Mouse (Mus musculus): ENCODE measurements around the gene Glis3. TPM values are rescaled to one million over a fixed set of nuclear protein-coding genes. Genes with fewer than 3 reads are reported as not detected.

The Glis3 gene
- polyA plus RNA-seq, 1 experiment from 2014 or later, result 0.27 TPM

GRCm38 (mm10) chr19:28281405-28281804 lies 398.5 kb downstream of the Glis3 start:
- no peaks in the 10 kb centered on the region for H3K36me3 ChIP-seq (ENCODE audit: control insufficient read depth, insufficient read depth)
- H3K27ac ChIP-seq (ENCODE audit: low read length), result no peak overlapping the region
- ATAC-seq (ENCODE audit: low read depth), result no peak
- H3K4me1 ChIP-seq (ENCODE audit: control insufficient read depth, low read depth, low read length), result no peaks in the 10 kb centered on the region
- no peak overlapping the region for H3K9ac ChIP-seq (ENCODE audit: low read depth, low read length)
- no peak overlapping the region for H3K4me3 ChIP-seq (ENCODE audit: low read depth, low read length)
- H3K27me3 ChIP-seq (ENCODE audit: control insufficient read depth, insufficient read depth, low read depth, low read length), result no peaks in the 10 kb centered on the region
- H3K4me2 ChIP-seq (ENCODE audit: low read depth, low read length), result no peak overlapping the region
- WGBS (ENCODE audit: insufficient replicate concordance), result 61% methylated on average over 4 of the region's 4 CpGs
- no peaks in the 10 kb centered on the region for H3K9me3 ChIP-seq (replicated peaks; ENCODE audit: control insufficient read depth, low read length)

GRCm38 (mm10) chr19:28277104-28277503 lies 402.8 kb downstream of the Glis3 start:
- no peak overlapping the region for H3K9ac ChIP-seq (ENCODE audit: low read depth, low read length)
- no peaks in the 10 kb centered on the region for H3K9me3 ChIP-seq (replicated peaks; ENCODE audit: control insufficient read depth, low read length)
- no peaks in the 10 kb centered on the region for H3K27me3 ChIP-seq (ENCODE audit: control insufficient read depth, insufficient read depth, low read depth, low read length)
- no peak overlapping the region for H3K27ac ChIP-seq (ENCODE audit: low read length)
- 64% methylated on average over 2 of the region's 2 CpGs for WGBS (ENCODE audit: insufficient replicate concordance)
- H3K4me1 ChIP-seq (ENCODE audit: control insufficient read depth, low read depth, low read length), result no peaks in the 10 kb centered on the region
- no peaks in the 10 kb centered on the region for H3K36me3 ChIP-seq (ENCODE audit: control insufficient read depth, insufficient read depth)
- ATAC-seq (ENCODE audit: low read depth), result no peak
- H3K4me2 ChIP-seq (ENCODE audit: low read depth, low read length), result no peak overlapping the region
- H3K4me3 ChIP-seq (ENCODE audit: low read depth, low read length), result no peak overlapping the region

GRCm38 (mm10) chr19:28274501-28274900 lies 405.4 kb downstream of the Glis3 start:
- no peak overlapping the region for H3K4me2 ChIP-seq (ENCODE audit: low read depth, low read length)
- H3K27me3 ChIP-seq (ENCODE audit: control insufficient read depth, insufficient read depth, low read depth, low read length), result no peaks in the 10 kb centered on the region
- WGBS (ENCODE audit: insufficient replicate concordance), result 46% methylated on average over 2 of the region's 2 CpGs
- H3K27ac ChIP-seq (ENCODE audit: low read length), result no peak overlapping the region
- H3K9me3 ChIP-seq (replicated peaks; ENCODE audit: control insufficient read depth, low read length), result no peaks in the 10 kb centered on the region
- no peak overlapping the region for H3K4me3 ChIP-seq (ENCODE audit: low read depth, low read length)
- H3K4me1 ChIP-seq (ENCODE audit: control insufficient read depth, low read depth, low read length), result no peaks in the 10 kb centered on the region
- no peak overlapping the region for H3K9ac ChIP-seq (ENCODE audit: low read depth, low read length)
- no peaks in the 10 kb centered on the region for H3K36me3 ChIP-seq (ENCODE audit: control insufficient read depth, insufficient read depth)
- ATAC-seq (ENCODE audit: low read depth), result no peak

GRCm38 (mm10) chr19:28273946-28274345 lies 405.9 kb downstream of the Glis3 start:
- Histone ChIP-seq H3K36me3 (ENCODE audit: control insufficient read depth, insufficient read depth) (no peaks in the 10 kb centered on the region), H3K4me1 (ENCODE audit: control insufficient read depth, low read depth, low read length) (no peaks in the 10 kb centered on the region), H3K27ac (ENCODE audit: low read length) (no peak overlapping the region), H3K4me2 (ENCODE audit: low read depth, low read length) (no peak overlapping the region), H3K9ac (ENCODE audit: low read depth, low read length) (no peak overlapping the region), H3K4me3 (ENCODE audit: low read depth, low read length) (no peak overlapping the region), H3K27me3 (ENCODE audit: control insufficient read depth, insufficient read depth, low read depth, low read length) (no peaks in the 10 kb centered on the region), H3K9me3 (replicated peaks; ENCODE audit: control insufficient read depth, low read length) (no peaks in the 10 kb centered on the region)
- 65% methylated on average over 4 of the region's 4 CpGs for WGBS (ENCODE audit: insufficient replicate concordance)
- ATAC-seq (ENCODE audit: low read depth), result no peak

GRCm38 (mm10) chr19:28266850-28267249 lies 413.0 kb downstream of the Glis3 start:
- H3K4me1 ChIP-seq (ENCODE audit: control insufficient read depth, low read depth, low read length), result no peaks in the 10 kb centered on the region
- no peak for ATAC-seq (ENCODE audit: low read depth)
- H3K36me3 ChIP-seq (ENCODE audit: control insufficient read depth, insufficient read depth), result no peaks in the 10 kb centered on the region
- no peak overlapping the region for H3K4me3 ChIP-seq (ENCODE audit: low read depth, low read length)
- H3K27me3 ChIP-seq (ENCODE audit: control insufficient read depth, insufficient read depth, low read depth, low read length), result no peaks in the 10 kb centered on the region
- no peak overlapping the region for H3K4me2 ChIP-seq (ENCODE audit: low read depth, low read length)
- no peak overlapping the region for H3K9ac ChIP-seq (ENCODE audit: low read depth, low read length)
- no peak overlapping the region for H3K27ac ChIP-seq (ENCODE audit: low read length)
- 68% methylated on average over 8 of the region's 8 CpGs for WGBS (ENCODE audit: insufficient replicate concordance)
- no peaks in the 10 kb centered on the region for H3K9me3 ChIP-seq (replicated peaks; ENCODE audit: control insufficient read depth, low read length)

GRCm38 (mm10) chr19:28265776-28266175 lies 414.1 kb downstream of the Glis3 start:
- H3K4me1 ChIP-seq (ENCODE audit: control insufficient read depth, low read depth, low read length), result no peaks in the 10 kb centered on the region
- whole genome bisulfite sequencing (ENCODE audit: insufficient replicate concordance), result 59% methylated on average over 2 of the region's 2 CpGs
- H3K27me3 ChIP-seq (ENCODE audit: control insufficient read depth, insufficient read depth, low read depth, low read length), result no peaks in the 10 kb centered on the region
- no peak overlapping the region for H3K4me3 ChIP-seq (ENCODE audit: low read depth, low read length)
- H3K27ac ChIP-seq (ENCODE audit: low read length), result no peak overlapping the region
- H3K9me3 ChIP-seq (replicated peaks; ENCODE audit: control insufficient read depth, low read length), result no peaks in the 10 kb centered on the region
- no peak overlapping the region for H3K9ac ChIP-seq (ENCODE audit: low read depth, low read length)
- no peaks in the 10 kb centered on the region for H3K36me3 ChIP-seq (ENCODE audit: control insufficient read depth, insufficient read depth)
- no peak overlapping the region for H3K4me2 ChIP-seq (ENCODE audit: low read depth, low read length)
- ATAC-seq (ENCODE audit: low read depth), result no peak

GRCm38 (mm10) chr19:28258907-28259675 lies 420.8 kb downstream of the Glis3 start:
- Histone ChIP-seq H3K27ac (ENCODE audit: low read length) (no peak overlapping the region), H3K4me3 (ENCODE audit: low read depth, low read length) (no peak overlapping the region), H3K27me3 (ENCODE audit: control insufficient read depth, insufficient read depth, low read depth, low read length) (no peaks in the 10 kb centered on the region), H3K4me1 (ENCODE audit: control insufficient read depth, low read depth, low read length) (no peaks in the 10 kb centered on the region), H3K36me3 (ENCODE audit: control insufficient read depth, insufficient read depth) (no peaks in the 10 kb centered on the region), H3K9me3 (replicated peaks; ENCODE audit: control insufficient read depth, low read length) (no peaks in the 10 kb centered on the region), H3K9ac (ENCODE audit: low read depth, low read length) (no peak overlapping the region), H3K4me2 (ENCODE audit: low read depth, low read length) (no peak overlapping the region)
- no peak for ATAC-seq (ENCODE audit: low read depth)
- 81% methylated on average over 18 of the region's 18 CpGs for WGBS (ENCODE audit: insufficient replicate concordance)

GRCm38 (mm10) chr19:28258480-28258879 lies 421.4 kb downstream of the Glis3 start:
- no peak overlapping the region for H3K4me2 ChIP-seq (ENCODE audit: low read depth, low read length)
- no peak overlapping the region for H3K9ac ChIP-seq (ENCODE audit: low read depth, low read length)
- H3K27me3 ChIP-seq (ENCODE audit: control insufficient read depth, insufficient read depth, low read depth, low read length), result no peaks in the 10 kb centered on the region
- ATAC-seq (ENCODE audit: low read depth), result no peak
- no peak overlapping the region for H3K4me3 ChIP-seq (ENCODE audit: low read depth, low read length)
- H3K4me1 ChIP-seq (ENCODE audit: control insufficient read depth, low read depth, low read length), result no peaks in the 10 kb centered on the region
- 44% methylated on average over 3 of the region's 3 CpGs for WGBS (ENCODE audit: insufficient replicate concordance)
- H3K36me3 ChIP-seq (ENCODE audit: control insufficient read depth, insufficient read depth), result no peaks in the 10 kb centered on the region
- H3K9me3 ChIP-seq (replicated peaks; ENCODE audit: control insufficient read depth, low read length), result no peaks in the 10 kb centered on the region
- H3K27ac ChIP-seq (ENCODE audit: low read length), result no peak overlapping the region

GRCm38 (mm10) chr19:28247345-28247744 lies 432.5 kb downstream of the Glis3 start:
- no peak overlapping the region for H3K27ac ChIP-seq (ENCODE audit: low read length)
- no peak overlapping the region for H3K9ac ChIP-seq (ENCODE audit: low read depth, low read length)
- no peak overlapping the region for H3K4me3 ChIP-seq (ENCODE audit: low read depth, low read length)
- no peaks in the 10 kb centered on the region for H3K27me3 ChIP-seq (ENCODE audit: control insufficient read depth, insufficient read depth, low read depth, low read length)
- no peak for ATAC-seq (ENCODE audit: low read depth)
- H3K4me2 ChIP-seq (ENCODE audit: low read depth, low read length), result no peak overlapping the region
- no peaks in the 10 kb centered on the region for H3K4me1 ChIP-seq (ENCODE audit: control insufficient read depth, low read depth, low read length)
- no peaks in the 10 kb centered on the region for H3K9me3 ChIP-seq (replicated peaks; ENCODE audit: control insufficient read depth, low read length)
- 61% methylated on average over 7 of the region's 7 CpGs for WGBS (ENCODE audit: insufficient replicate concordance)
- no peaks in the 10 kb centered on the region for H3K36me3 ChIP-seq (ENCODE audit: control insufficient read depth, insufficient read depth)

Data from liver, embryonic 16.5 days (tissue).